ENCODE assay signal across 13 mouse cellular contexts in genomic region chr4:107597226-107597897, GRCm38 (mm10).
DNase-seq lines count a peak whose midpoint lies in the region; ATAC-seq and TF ChIP-seq lines count a peak whose summit lies in the region.
"Had no signal": no experiment of that assay in that cellular context is flagged by ENCODE, and none has a peak within 500 bp of the region (broad histone marks: within the 10 kb centered on the region; RNA-seq: fewer than 3 reads in every experiment).

No protein-coding gene starts in this region.

- H3K4me2 ChIP-seq in hindbrain, embryonic 11.5 days (replicated peaks; ENCODE audit: low read depth, low read length) = no peak overlapping the region
- H3K4me2 ChIP-seq in hindbrain, postnatal 0 days (ENCODE audit: low read depth, low read length) = no peak overlapping the region
- no peak overlapping the region for H3K4me2 ChIP-seq in midbrain, embryonic 11.5 days
- H3K4me2 ChIP-seq in midbrain, embryonic 16.5 days (ENCODE audit: low read length) = no peak overlapping the region

- 47% methylated on average over 9 of the region's 9 CpGs for WGBS in hindbrain, embryonic 11.5 days
- 57% methylated on average over 9 of the region's 9 CpGs for WGBS in hindbrain, postnatal 0 days
- 56% methylated on average over 9 of the region's 9 CpGs for WGBS in midbrain, embryonic 11.5 days
- WGBS in midbrain, embryonic 16.5 days = 53% methylated on average over 9 of the region's 9 CpGs

- H3K27ac ChIP-seq in hindbrain, embryonic 11.5 days (ENCODE audit: low read depth, low read length) = peak overlapping the region; percentile 30; the same call in 1 of the 2 replicates
- H3K27ac ChIP-seq in hindbrain, postnatal 0 days = no peak overlapping the region
- H3K27ac ChIP-seq in midbrain, embryonic 11.5 days (ENCODE audit: low read depth, low read length) = no peak overlapping the region
- H3K27ac ChIP-seq in midbrain, embryonic 16.5 days (ENCODE audit: low read length) = no peak overlapping the region
- H3K27ac ChIP-seq: left cerebral cortex, adult 2 months had no signal

- H3K4me3 ChIP-seq in hindbrain, embryonic 11.5 days (ENCODE audit: low read depth, low read length) = no peak overlapping the region
- no peak overlapping the region for H3K4me3 ChIP-seq in hindbrain, postnatal 0 days (ENCODE audit: low read length)
- no peak overlapping the region for H3K4me3 ChIP-seq in midbrain, embryonic 11.5 days (ENCODE audit: low read depth, low read length)
- H3K4me3 ChIP-seq in midbrain, embryonic 16.5 days (ENCODE audit: low read depth, low read length) = no peak overlapping the region
- H3K4me3 ChIP-seq: erythroblast, embryonic 14.5 days; left cerebral cortex, adult 2 months had no signal

- no peak for TF ChIP-seq CTCF in hindbrain, postnatal 0 days (IDR thresholded peaks at IDR 0.05; ENCODE audit: low read depth)

- no peaks in the 10 kb centered on the region for H3K27me3 ChIP-seq in hindbrain, embryonic 11.5 days (ENCODE audit: control insufficient read depth, insufficient read depth, low read length)
- H3K27me3 ChIP-seq in hindbrain, postnatal 0 days (ENCODE audit: insufficient read depth, low read length) = no peaks in the 10 kb centered on the region
- H3K27me3 ChIP-seq in midbrain, embryonic 11.5 days (ENCODE audit: control insufficient read depth, insufficient read depth, low read length) = no peaks in the 10 kb centered on the region
- H3K27me3 ChIP-seq in midbrain, embryonic 16.5 days (ENCODE audit: control insufficient read depth, insufficient read depth, low read depth, low read length) = no peaks in the 10 kb centered on the region

- no peaks in the 10 kb centered on the region for H3K9me3 ChIP-seq in hindbrain, embryonic 11.5 days (ENCODE audit: control insufficient read depth, low read length)
- H3K9me3 ChIP-seq in hindbrain, postnatal 0 days (ENCODE audit: low read length) = no peaks in the 10 kb centered on the region
- no peaks in the 10 kb centered on the region for H3K9me3 ChIP-seq in midbrain, embryonic 11.5 days (ENCODE audit: control insufficient read depth, low read length)
- no peaks in the 10 kb centered on the region for H3K9me3 ChIP-seq in midbrain, embryonic 16.5 days (replicated peaks; ENCODE audit: control insufficient read depth, low read length, poor library complexity, severe bottlenecking)

- H3K36me3 ChIP-seq in hindbrain, embryonic 11.5 days (ENCODE audit: control insufficient read depth, insufficient read depth, low read length) = no peaks in the 10 kb centered on the region
- no peaks in the 10 kb centered on the region for H3K36me3 ChIP-seq in hindbrain, postnatal 0 days (ENCODE audit: insufficient read depth, low read length)
- no peaks in the 10 kb centered on the region for H3K36me3 ChIP-seq in midbrain, embryonic 11.5 days (ENCODE audit: control insufficient read depth, insufficient read depth, low read length)
- no peaks in the 10 kb centered on the region for H3K36me3 ChIP-seq in midbrain, embryonic 16.5 days (ENCODE audit: control insufficient read depth, insufficient read depth, low read length)

- peaks cover 5% of the 10 kb centered on the region for H3K4me1 ChIP-seq in hindbrain, embryonic 11.5 days (replicated peaks; ENCODE audit: control insufficient read depth, insufficient read depth, low read length)
- peaks cover 3% of the 10 kb centered on the region; the same call in 1 of the 2 replicates for H3K4me1 ChIP-seq in hindbrain, postnatal 0 days (ENCODE audit: insufficient read depth, low read length)
- peaks cover 14% of the 10 kb centered on the region for H3K4me1 ChIP-seq in midbrain, embryonic 11.5 days (ENCODE audit: control insufficient read depth, insufficient read depth, low read length)
- H3K4me1 ChIP-seq in midbrain, embryonic 16.5 days (ENCODE audit: control insufficient read depth, insufficient read depth, low read length) = peaks cover 8% of the 10 kb centered on the region

- H3K9ac ChIP-seq in hindbrain, embryonic 11.5 days (ENCODE audit: low read depth, low read length) = no peak overlapping the region
- H3K9ac ChIP-seq in hindbrain, postnatal 0 days (replicated peaks; ENCODE audit: low read length) = no peak overlapping the region
- H3K9ac ChIP-seq in midbrain, embryonic 11.5 days (ENCODE audit: low read length) = no peak overlapping the region; the same call in 1 of the 2 replicates
- H3K9ac ChIP-seq in midbrain, embryonic 16.5 days (ENCODE audit: low read depth, low read length) = no peak overlapping the region

- DNase-seq in embryo, embryonic 10 days (ENCODE audit: low spot score) = peak; percentile 68
- no peak for DNase-seq in embryo, embryonic 11 days
- no peak for DNase-seq in hindbrain, embryonic 11.5 days (ENCODE audit: low spot score)
- no peak for DNase-seq in hindbrain, postnatal 0 days (ENCODE audit: low spot score)
- no peak for DNase-seq in midbrain, embryonic 11.5 days (ENCODE audit: low spot score, missing footprints)
- DNase-seq in cerebellum, adult 8-10 months = no peak
- no peak for DNase-seq in urinary bladder, postnatal 10 days (ENCODE audit: low spot score)
- DNase-seq: cerebellum, adult 18-20 months; kidney, postnatal 25 days; lung, adult 18-20 months had no signal

- no peak for ATAC-seq in hindbrain, embryonic 11.5 days (ENCODE audit: low FRiP score)
- ATAC-seq in hindbrain, postnatal 0 days = no peak
- ATAC-seq in midbrain, embryonic 11.5 days (ENCODE audit: low FRiP score) = peak; percentile 28; the same call in 1 of the 2 replicates
- no peak for ATAC-seq in midbrain, embryonic 16.5 days
